Mouse (Mus musculus) right cerebral cortex, adult 2 months (tissue): ENCODE results near the gene Fam209.

Experiments used
- DNase-seq, 2 experiments: peaks; one replicate each; pipeline ENCODE4 v3.0.0; 2021 to 2022; ENCODE audit warnings: low spot score in 2 of 2

Fam209 gene

GRCm38 (mm10) chr2:172472318-172472717 is at the start of gene Fam209:
Gene Fam209, plus strand, starts transcription at chr2:172472520.
- no peak for DNase-seq

GRCm38 (mm10) chr2:172430609-172431008 is 41.7 kb upstream of the Fam209 start:
- DNase-seq, result no peak

- no peak for DNase-seq
These were observed 38.6 kb upstream of the Fam209 start for GRCm38 (mm10) chr2:172433746-172434145.

- no peak for DNase-seq
These were observed 34.9 kb upstream of the Fam209 start for GRCm38 (mm10) chr2:172437371-172437952.

GRCm38 (mm10) chr2:172439843-172440639 is 32.3 kb upstream of the Fam209 start, which contains the start of gene Rtf2:
Gene Rtf2, plus strand, starts transcription at chr2:172440556.
- peak; percentile 100 for DNase-seq

GRCm38 (mm10) chr2:172440640-172441005 is 31.7 kb upstream of the Fam209 start:
- no peak for DNase-seq

- DNase-seq, result no peak
These were observed 31.1 kb upstream of the Fam209 start for GRCm38 (mm10) chr2:172441176-172441575.

GRCm38 (mm10) chr2:172445617-172446016 is 26.7 kb upstream of the Fam209 start:
- DNase-seq, result no peak

- DNase-seq, result no peak
These were observed 25.0 kb upstream of the Fam209 start for GRCm38 (mm10) chr2:172447317-172447716.

GRCm38 (mm10) chr2:172448329-172448728 is 24.0 kb upstream of the Fam209 start:
- no peak for DNase-seq

GRCm38 (mm10) chr2:172450640-172451039 is 21.7 kb upstream of the Fam209 start:
- no peak for DNase-seq

GRCm38 (mm10) chr2:172452031-172452430 is 20.3 kb upstream of the Fam209 start:
- no peak for DNase-seq

GRCm38 (mm10) chr2:172452458-172452857 is 19.9 kb upstream of the Fam209 start:
- no peak for DNase-seq

GRCm38 (mm10) chr2:172458496-172458895 is 13.8 kb upstream of the Fam209 start, which contains the start of gene Gcnt7:
Gene Gcnt7, minus strand, starts transcription at chr2:172458596.
- no peak for DNase-seq

GRCm38 (mm10) chr2:172460647-172461046 is 11.7 kb upstream of the Fam209 start:
- DNase-seq, result no peak

GRCm38 (mm10) chr2:172462813-172463212 is 9.5 kb upstream of the Fam209 start:
- no peak for DNase-seq

GRCm38 (mm10) chr2:172466427-172467132 is 5.7 kb upstream of the Fam209 start:
- DNase-seq, result no peak

GRCm38 (mm10) chr2:172467206-172467605 is 5.1 kb upstream of the Fam209 start:
- no peak for DNase-seq

- DNase-seq, result no peak
These were observed 3.9 kb upstream of the Fam209 start for GRCm38 (mm10) chr2:172468346-172468819.

GRCm38 (mm10) chr2:172473591-172473990 is 1.3 kb downstream of the Fam209 start:
- no peak for DNase-seq

- DNase-seq, result no peak
These were observed 2.6 kb downstream of the Fam209 start for GRCm38 (mm10) chr2:172474970-172475369.

GRCm38 (mm10) chr2:172476707-172477260 is 4.5 kb downstream of the Fam209 start:
- no peak for DNase-seq
